Mouse (Mus musculus): ENCODE data around the gene Tmem147. TPM values are rescaled to one million over a fixed set of nuclear protein-coding genes. Genes with fewer than 3 reads are reported as not detected.
A peak's percentile ranks its signal among the peaks of the same experiment; 100 is the strongest.

Tmem147 gene
- polyA plus RNA-seq, 1 experiment from 2014 or later = 225 TPM

DNA sequence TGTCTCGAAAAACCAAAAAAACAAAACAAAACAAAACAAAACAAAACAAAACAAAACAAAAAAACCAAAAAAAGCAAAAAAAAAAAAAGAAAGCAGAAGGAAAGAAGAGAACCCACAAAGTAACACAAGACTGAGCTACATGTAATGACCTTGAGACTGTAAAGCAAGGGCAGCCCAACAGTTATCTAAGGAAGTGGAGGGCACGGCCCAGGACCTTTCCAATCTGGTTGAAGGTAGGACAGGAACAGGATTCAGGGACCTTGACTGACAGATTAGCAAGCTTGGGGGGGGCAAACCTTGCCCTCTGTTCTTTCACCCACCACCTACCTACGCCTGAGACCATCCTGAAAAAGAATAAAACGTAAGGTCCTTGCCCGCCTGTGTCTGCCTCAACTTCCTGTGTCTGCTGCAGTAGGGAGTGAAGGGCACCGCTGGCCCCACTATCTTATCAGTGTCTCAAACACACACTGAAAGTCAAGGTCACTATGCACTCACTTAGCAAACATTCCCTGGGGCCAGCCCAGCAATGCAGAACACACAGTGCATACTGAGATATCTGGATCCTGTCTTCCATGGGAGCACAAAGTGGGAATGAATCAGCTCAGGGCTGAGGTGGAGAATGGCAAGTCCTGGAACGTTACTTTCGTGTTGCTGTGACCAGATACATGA is 23.0 kb downstream of the Tmem147 start:
- H3K9ac ChIP-seq (replicated peaks; ENCODE audit: low read length) = no peak overlapping the region
- 74% methylated on average over 8 of the region's 8 CpGs for WGBS
- no peaks in the 10 kb centered on the region for H3K4me1 ChIP-seq (ENCODE audit: insufficient read depth, low read length)
- ATAC-seq (ENCODE audit: low FRiP score, low TSS enrichment) = no peak
- H3K36me3 ChIP-seq (ENCODE audit: insufficient read depth, low read length) = no peaks in the 10 kb centered on the region
- no peaks in the 10 kb centered on the region for H3K27me3 ChIP-seq (ENCODE audit: insufficient read depth, low read length)
- no peak overlapping the region for H3K27ac ChIP-seq (ENCODE audit: low read length)
- no peak overlapping the region for H3K4me3 ChIP-seq (ENCODE audit: low read length)
- H3K9me3 ChIP-seq (ENCODE audit: low read length) = no peaks in the 10 kb centered on the region
- H3K4me2 ChIP-seq (replicated peaks; ENCODE audit: low read depth, low read length) = no peak overlapping the region

- 41% methylated on average over 9 of the region's 9 CpGs for WGBS
- Histone ChIP-seq H3K27ac (ENCODE audit: low read length) (no peak within 1 kb of the TSS), H3K4me1 (ENCODE audit: insufficient read depth, low read length) (no peaks in the 10 kb centered on the region), H3K9me3 (ENCODE audit: low read length) (no peaks in the 10 kb centered on the region), H3K36me3 (ENCODE audit: insufficient read depth, low read length) (no peaks in the 10 kb centered on the region), H3K27me3 (ENCODE audit: insufficient read depth, low read length) (no peaks in the 10 kb centered on the region), H3K9ac (replicated peaks; ENCODE audit: low read length) (no peak within 1 kb of the TSS), H3K4me2 (replicated peaks; ENCODE audit: low read depth, low read length) (no peak within 1 kb of the TSS), H3K4me3 (ENCODE audit: low read length) (no peak within 1 kb of the TSS)
- no peak for ATAC-seq (ENCODE audit: low FRiP score, low TSS enrichment)
These were observed 30.8 kb downstream of the Tmem147 start, which contains the start of gene 2200002J24Rik for GRCm38 (mm10) chr7:30698589-30698988. 2200002J24Rik (plus strand) TSS chr7:30698926.

- WGBS = 66% methylated on average over 5 of the region's 5 CpGs
- Histone ChIP-seq H3K4me2 (replicated peaks; ENCODE audit: low read depth, low read length) (no peak overlapping the region), H3K4me3 (ENCODE audit: low read length) (no peak overlapping the region), H3K4me1 (ENCODE audit: insufficient read depth, low read length) (no peaks in the 10 kb centered on the region), H3K9ac (replicated peaks; ENCODE audit: low read length) (no peak overlapping the region), H3K27ac (ENCODE audit: low read length) (no peak overlapping the region), H3K9me3 (ENCODE audit: low read length) (no peaks in the 10 kb centered on the region), H3K27me3 (ENCODE audit: insufficient read depth, low read length) (no peaks in the 10 kb centered on the region), H3K36me3 (ENCODE audit: insufficient read depth, low read length) (no peaks in the 10 kb centered on the region)
- ATAC-seq (ENCODE audit: low FRiP score, low TSS enrichment) = no peak
These were observed 31.2 kb downstream of the Tmem147 start for GRCm38 (mm10) chr7:30698101-30698500.

- 0 out of 2 replicates have a peak, but pooled peaks have one; percentile 19 for ATAC-seq (ENCODE audit: low FRiP score, low TSS enrichment)
- Histone ChIP-seq H3K4me3 (ENCODE audit: low read length) (no peak overlapping the region), H3K4me1 (ENCODE audit: insufficient read depth, low read length) (0 out of 2 replicates have a peak, but pooled peaks cover 4% of the 10 kb centered on the region), H3K36me3 (ENCODE audit: insufficient read depth, low read length) (no peaks in the 10 kb centered on the region), H3K4me2 (replicated peaks; ENCODE audit: low read depth, low read length) (no peak overlapping the region), H3K9ac (replicated peaks; ENCODE audit: low read length) (no peak overlapping the region), H3K27ac (ENCODE audit: low read length) (peak overlapping the region; percentile 12; the same call in 1 of the 2 replicates), H3K9me3 (ENCODE audit: low read length) (no peaks in the 10 kb centered on the region), H3K27me3 (ENCODE audit: insufficient read depth, low read length) (peaks cover 16% of the 10 kb centered on the region; the same call in 1 of the 2 replicates)
- WGBS = 71% methylated on average over 6 of the region's 6 CpGs
These were observed 41.0 kb downstream of the Tmem147 start for GRCm38 (mm10) chr7:30688325-30688724.

GRCm38 (mm10) chr7:30683425-30683824 is 45.9 kb downstream of the Tmem147 start:
- no peak overlapping the region for H3K4me3 ChIP-seq (ENCODE audit: low read length)
- peaks cover 16% of the 10 kb centered on the region; the same call in 1 of the 2 replicates for H3K27me3 ChIP-seq (ENCODE audit: insufficient read depth, low read length)
- no peak overlapping the region for H3K27ac ChIP-seq (ENCODE audit: low read length)
- H3K4me1 ChIP-seq (ENCODE audit: insufficient read depth, low read length) = 0 out of 2 replicates have a peak, but pooled peaks cover 4% of the 10 kb centered on the region
- peaks cover 2% of the 10 kb centered on the region; the same call in 1 of the 2 replicates for H3K9me3 ChIP-seq (ENCODE audit: low read length)
- no peak overlapping the region for H3K4me2 ChIP-seq (replicated peaks; ENCODE audit: low read depth, low read length)
- H3K9ac ChIP-seq (replicated peaks; ENCODE audit: low read length) = no peak overlapping the region
- ATAC-seq (ENCODE audit: low FRiP score, low TSS enrichment) = no peak
- H3K36me3 ChIP-seq (ENCODE audit: insufficient read depth, low read length) = no peaks in the 10 kb centered on the region
- 69% methylated on average over 2 of the region's 2 CpGs for WGBS

GRCm38 (mm10) chr7:30681897-30682296 is 47.4 kb downstream of the Tmem147 start:
- Histone ChIP-seq H3K36me3 (ENCODE audit: insufficient read depth, low read length) (no peaks in the 10 kb centered on the region), H3K4me1 (ENCODE audit: insufficient read depth, low read length) (no peaks in the 10 kb centered on the region), H3K27me3 (ENCODE audit: insufficient read depth, low read length) (peaks cover 3% of the 10 kb centered on the region; the same call in 1 of the 2 replicates), H3K9ac (replicated peaks; ENCODE audit: low read length) (no peak overlapping the region), H3K27ac (ENCODE audit: low read length) (no peak overlapping the region), H3K4me2 (replicated peaks; ENCODE audit: low read depth, low read length) (no peak overlapping the region), H3K9me3 (ENCODE audit: low read length) (peaks cover 4% of the 10 kb centered on the region; the same call in 1 of the 2 replicates), H3K4me3 (ENCODE audit: low read length) (no peak overlapping the region)
- WGBS = 44% methylated on average over 5 of the region's 5 CpGs
- no peak for ATAC-seq (ENCODE audit: low FRiP score, low TSS enrichment)

DNA sequence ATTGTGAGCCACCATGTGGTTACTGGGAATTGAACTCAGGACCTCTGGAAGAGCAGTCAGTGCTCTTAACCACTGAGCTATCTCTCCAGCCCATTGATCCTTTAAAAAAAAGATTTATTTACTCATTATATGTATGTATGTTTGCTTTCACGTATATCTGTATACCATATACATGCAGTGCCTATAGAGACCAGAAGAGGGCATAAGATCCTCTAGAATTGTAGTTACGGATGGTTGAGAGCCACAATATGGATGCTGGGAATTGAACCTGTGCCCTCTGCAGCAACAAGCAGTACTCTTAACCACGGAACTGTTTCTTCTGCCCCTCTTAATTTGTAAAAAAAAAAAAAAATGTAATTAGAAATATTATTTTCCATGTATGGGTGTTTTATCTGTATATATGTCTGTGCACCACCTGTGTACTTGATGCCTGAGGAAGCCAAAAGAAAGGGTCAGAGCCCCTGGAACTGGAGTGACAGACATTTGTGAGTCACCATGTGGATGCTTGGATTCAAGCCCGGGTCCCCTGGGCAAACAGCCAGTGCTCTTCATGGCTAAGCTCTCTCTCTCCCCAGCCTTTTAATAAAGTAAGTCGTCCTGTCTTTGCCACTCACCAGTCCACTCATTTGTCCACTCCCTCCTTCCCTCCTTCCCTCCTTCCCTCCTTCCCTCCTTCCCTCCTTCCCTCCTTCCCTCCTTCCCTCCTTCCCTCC is 50.9 kb downstream of the Tmem147 start:
- Histone ChIP-seq H3K27ac (ENCODE audit: low read length) (no peak overlapping the region), H3K9ac (replicated peaks; ENCODE audit: low read length) (no peak overlapping the region), H3K4me3 (ENCODE audit: low read length) (no peak overlapping the region), H3K4me2 (replicated peaks; ENCODE audit: low read depth, low read length) (no peak overlapping the region), H3K9me3 (ENCODE audit: low read length) (peaks cover 4% of the 10 kb centered on the region; the same call in 1 of the 2 replicates), H3K4me1 (ENCODE audit: insufficient read depth, low read length) (no peaks in the 10 kb centered on the region), H3K36me3 (ENCODE audit: insufficient read depth, low read length) (no peaks in the 10 kb centered on the region), H3K27me3 (ENCODE audit: insufficient read depth, low read length) (no peaks in the 10 kb centered on the region)
- WGBS = 64% methylated on average over 5 of the region's 5 CpGs
- no peak for ATAC-seq (ENCODE audit: low FRiP score, low TSS enrichment)

Other genes with a start within 250 kb of the Tmem147 start
- 21.1 and 27.6 TPM in 2 replicates for gene Prodh2, start 235.9 kb downstream of the Tmem147 start, polyA plus RNA-seq (2015; fragmentation: Nextera tagmentation; extraction: Ambion mirVana)
- 12.0 and 14.9 TPM in 2 replicates for gene Arhgap33, start 194.5 kb downstream of the Tmem147 start, polyA plus RNA-seq (2015; fragmentation: Nextera tagmentation; extraction: Ambion mirVana)
- gene Hspb6, start 177.4 kb downstream of the Tmem147 start, polyA plus RNA-seq (2015; fragmentation: Nextera tagmentation; extraction: Ambion mirVana) = 18.0 and 20.6 TPM in 2 replicates
- 12.0 and 16.6 TPM in 2 replicates for gene Proser3, start 177.2 kb downstream of the Tmem147 start, polyA plus RNA-seq (2015; fragmentation: Nextera tagmentation; extraction: Ambion mirVana)
- gene Lin37, start 169.7 kb downstream of the Tmem147 start, polyA plus RNA-seq (2015; fragmentation: Nextera tagmentation; extraction: Ambion mirVana) = 47.0 and 48.1 TPM in 2 replicates
- 91.6 and 99.4 TPM in 2 replicates for gene U2af1l4, start 166.2 kb downstream of the Tmem147 start, polyA plus RNA-seq (2015; fragmentation: Nextera tagmentation; extraction: Ambion mirVana)
- gene Gm49396, start 166.2 kb downstream of the Tmem147 start, polyA plus RNA-seq (2015; fragmentation: Nextera tagmentation; extraction: Ambion mirVana) = 18.2 and 18.9 TPM in 2 replicates
- gene Psenen, start 165.9 kb downstream of the Tmem147 start, polyA plus RNA-seq (2015; fragmentation: Nextera tagmentation; extraction: Ambion mirVana) = 142 and 148 TPM in 2 replicates
- 6.0 and 8.7 TPM in 2 replicates for gene Igflr1, start 164.1 kb downstream of the Tmem147 start, polyA plus RNA-seq (2015; fragmentation: Nextera tagmentation; extraction: Ambion mirVana)
- 7.8 and 9.0 TPM in 2 replicates for gene Kmt2b, start 140.8 kb downstream of the Tmem147 start, polyA plus RNA-seq (2015; fragmentation: Nextera tagmentation; extraction: Ambion mirVana)
- gene Zbtb32, start 130.6 kb downstream of the Tmem147 start, polyA plus RNA-seq (2015; fragmentation: Nextera tagmentation; extraction: Ambion mirVana) = 0.77 and 1.3 TPM in 2 replicates
- gene Upk1a, start 116.7 kb downstream of the Tmem147 start, polyA plus RNA-seq (2015; fragmentation: Nextera tagmentation; extraction: Ambion mirVana) = 7.9 and 13.0 TPM in 2 replicates
- 1,049 TPM in 2 replicates for gene Cox6b1, start 103.4 kb downstream of the Tmem147 start, polyA plus RNA-seq (2015; fragmentation: Nextera tagmentation; extraction: Ambion mirVana)
- gene Etv2, start 93.7 kb downstream of the Tmem147 start, polyA plus RNA-seq (2015; fragmentation: Nextera tagmentation; extraction: Ambion mirVana) = not detected in 2 replicates
- gene Rbm42, start 79.2 kb downstream of the Tmem147 start, polyA plus RNA-seq (2015; fragmentation: Nextera tagmentation; extraction: Ambion mirVana) = 111 and 119 TPM in 2 replicates
- gene Haus5, start 64.5 kb downstream of the Tmem147 start, polyA plus RNA-seq (2015; fragmentation: Nextera tagmentation; extraction: Ambion mirVana) = 59.4 and 67.0 TPM in 2 replicates
- gene Pmis2, start 57.9 kb downstream of the Tmem147 start, polyA plus RNA-seq (2015; fragmentation: Nextera tagmentation; extraction: Ambion mirVana) = not detected in 2 replicates
- 0.40 and 0.51 TPM in 2 replicates for gene 2200002J24Rik, start 30.6 kb downstream of the Tmem147 start, polyA plus RNA-seq (2015; fragmentation: Nextera tagmentation; extraction: Ambion mirVana)
- 2.1 and 3.2 TPM in 2 replicates for gene Atp4a, start 17.3 kb downstream of the Tmem147 start, polyA plus RNA-seq (2015; fragmentation: Nextera tagmentation; extraction: Ambion mirVana)
- 0.21 and 0.45 TPM in 2 replicates for gene Gapdhs, start 14.1 kb upstream of the Tmem147 start, polyA plus RNA-seq (2015; fragmentation: Nextera tagmentation; extraction: Ambion mirVana)
- gene Sbsn, start 21.9 kb upstream of the Tmem147 start, polyA plus RNA-seq (2015; fragmentation: Nextera tagmentation; extraction: Ambion mirVana) = 1.7 and 2.3 TPM in 2 replicates
- gene Dmkn, start 34.2 kb upstream of the Tmem147 start, polyA plus RNA-seq (2015; fragmentation: Nextera tagmentation; extraction: Ambion mirVana) = 0.89 and 1.2 TPM in 2 replicates
- 1.0 and 1.5 TPM in 2 replicates for gene Krtdap, start 58.4 kb upstream of the Tmem147 start, polyA plus RNA-seq (2015; fragmentation: Nextera tagmentation; extraction: Ambion mirVana)
- 0.28 and 0.30 TPM in 2 replicates for gene Ffar2, start 94.2 kb upstream of the Tmem147 start, polyA plus RNA-seq (2015; fragmentation: Nextera tagmentation; extraction: Ambion mirVana)
- 0.12 and 0.24 TPM in 2 replicates for gene Ffar3, start 126.6 kb upstream of the Tmem147 start, polyA plus RNA-seq (2015; fragmentation: Nextera tagmentation; extraction: Ambion mirVana)
- gene Ffar1, start 132.0 kb upstream of the Tmem147 start, polyA plus RNA-seq (2015; fragmentation: Nextera tagmentation; extraction: Ambion mirVana) = not detected in 2 replicates
- 0.19 and 0.29 TPM in 2 replicates for gene Cd22, start 150.8 kb upstream of the Tmem147 start, polyA plus RNA-seq (2015; fragmentation: Nextera tagmentation; extraction: Ambion mirVana)
- 0.59 and 0.74 TPM in 2 replicates for gene Mag, start 185.3 kb upstream of the Tmem147 start, polyA plus RNA-seq (2015; fragmentation: Nextera tagmentation; extraction: Ambion mirVana)
- not detected in 2 replicates for gene Hamp2, start 195.1 kb upstream of the Tmem147 start, polyA plus RNA-seq (2015; fragmentation: Nextera tagmentation; extraction: Ambion mirVana)
- gene Hamp, start 214.5 kb upstream of the Tmem147 start, polyA plus RNA-seq (2015; fragmentation: Nextera tagmentation; extraction: Ambion mirVana) = not detected in 2 replicates
- gene Usf2, start 227.3 kb upstream of the Tmem147 start, polyA plus RNA-seq (2015; fragmentation: Nextera tagmentation; extraction: Ambion mirVana) = 19.8 and 25.3 TPM in 2 replicates
- 72.5 and 73.5 TPM in 2 replicates for gene Lsr, start 243.9 kb upstream of the Tmem147 start, polyA plus RNA-seq (2015; fragmentation: Nextera tagmentation; extraction: Ambion mirVana)
- gene Fam187b, start 244.2 kb upstream of the Tmem147 start, polyA plus RNA-seq (2015; fragmentation: Nextera tagmentation; extraction: Ambion mirVana) = 8.0 and 9.0 TPM in 2 replicates